Mouse (Mus musculus): ENCODE results near the gene Rwdd2a. TPM values are rescaled to one million over a fixed set of nuclear protein-coding genes. Genes with fewer than 3 reads are reported as not detected.
"Not testable (repeated sequence)": the region's sequence is repeated elsewhere in the genome, so short reads cannot be mapped to it uniquely, and the experiment has no call there.

The Rwdd2a gene
- polyA plus RNA-seq, 1 experiment: 1.4 TPM

DNA sequence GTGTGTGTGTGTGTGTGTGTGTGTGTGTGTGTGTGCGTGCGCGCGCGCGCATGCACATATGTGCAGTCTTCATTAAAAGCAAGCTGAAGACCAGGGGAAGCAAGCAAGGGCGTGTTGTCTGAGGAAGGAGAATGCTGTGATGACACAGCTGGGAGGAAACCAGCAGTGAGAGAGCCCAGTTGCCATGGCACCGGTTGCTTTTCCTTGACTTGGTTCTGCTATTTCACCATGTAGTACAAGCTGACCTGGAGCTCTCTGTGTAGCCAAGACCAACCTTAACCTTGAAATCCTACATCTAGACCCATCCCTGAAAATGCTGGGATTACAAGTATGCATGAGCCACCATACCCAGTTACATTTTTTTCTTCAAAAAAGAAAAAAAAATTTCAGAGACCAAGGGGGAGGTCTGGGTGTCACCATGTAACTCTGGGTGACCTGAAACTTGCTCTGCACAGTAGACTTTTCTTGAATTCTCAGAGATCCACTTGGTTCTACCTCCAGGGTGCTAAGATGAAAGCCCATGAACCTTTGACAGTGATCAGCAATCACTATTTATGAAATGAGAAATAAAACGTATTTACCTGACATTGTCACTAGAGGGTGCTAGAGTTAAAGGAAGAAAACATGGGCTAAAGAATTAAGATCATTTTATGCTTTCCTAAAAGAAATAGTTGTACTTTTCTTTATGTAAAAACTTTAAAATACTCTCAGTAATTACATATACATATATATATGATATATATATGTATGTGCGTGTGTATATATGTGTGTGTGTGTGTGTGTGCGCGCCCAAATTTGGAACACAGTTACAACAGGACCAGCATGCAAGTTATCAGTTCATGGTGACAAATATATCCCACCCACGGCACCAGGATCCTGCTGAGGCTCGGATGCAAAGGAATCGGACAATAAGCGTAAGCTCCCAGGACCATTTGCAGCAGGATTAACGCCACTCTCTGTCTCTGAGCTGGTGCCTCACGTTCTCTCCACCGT, 21.2 kb downstream of the Rwdd2a start:
- DNase-seq (ENCODE audit: low read depth): no peak

DNA sequence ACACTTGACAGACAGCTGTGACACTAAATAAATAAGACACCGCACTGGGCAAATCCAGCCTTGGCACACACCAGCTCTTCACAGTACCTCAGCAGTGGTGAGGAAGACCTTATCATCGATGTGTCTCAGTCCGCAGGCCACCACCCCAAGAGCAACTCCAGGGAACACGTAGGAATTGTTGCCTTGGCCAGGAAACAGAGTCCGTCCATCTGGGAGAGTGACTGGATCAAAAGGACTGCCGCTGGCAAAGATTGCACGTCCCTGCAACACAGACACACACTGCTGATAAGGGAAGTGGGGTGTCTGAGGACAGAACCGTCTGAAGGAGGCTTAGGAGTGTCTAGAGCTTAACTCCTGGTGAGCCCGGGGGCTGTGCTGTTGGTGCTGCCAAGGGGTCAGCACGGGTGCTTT, 22.6 kb downstream of the Rwdd2a start:
- DNase-seq (ENCODE audit: low read depth): not testable (repeated sequence)

DNA sequence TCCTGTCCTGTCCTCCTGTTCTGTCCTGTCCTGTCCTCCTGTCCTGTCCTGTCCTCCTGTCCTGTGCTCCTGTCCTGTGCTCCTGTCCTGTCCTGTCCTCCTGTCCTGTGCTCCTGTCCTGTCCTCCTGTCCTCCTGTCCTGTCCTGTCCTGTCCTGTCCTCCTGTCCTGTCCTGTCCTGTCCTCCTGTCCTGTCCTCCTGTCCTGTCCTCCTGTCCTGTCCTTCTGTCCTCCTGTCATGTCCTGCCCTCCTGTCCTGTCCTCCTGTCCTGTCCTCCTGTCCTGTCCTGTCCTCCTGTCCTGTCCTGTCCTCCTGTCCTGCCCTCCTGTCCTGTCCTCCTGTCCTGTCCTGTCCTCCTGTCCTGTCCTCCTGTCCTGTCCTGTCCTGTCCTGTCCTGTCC, 25.2 kb downstream of the Rwdd2a start:
- not testable (repeated sequence) for DNase-seq (ENCODE audit: low read depth)

DNA sequence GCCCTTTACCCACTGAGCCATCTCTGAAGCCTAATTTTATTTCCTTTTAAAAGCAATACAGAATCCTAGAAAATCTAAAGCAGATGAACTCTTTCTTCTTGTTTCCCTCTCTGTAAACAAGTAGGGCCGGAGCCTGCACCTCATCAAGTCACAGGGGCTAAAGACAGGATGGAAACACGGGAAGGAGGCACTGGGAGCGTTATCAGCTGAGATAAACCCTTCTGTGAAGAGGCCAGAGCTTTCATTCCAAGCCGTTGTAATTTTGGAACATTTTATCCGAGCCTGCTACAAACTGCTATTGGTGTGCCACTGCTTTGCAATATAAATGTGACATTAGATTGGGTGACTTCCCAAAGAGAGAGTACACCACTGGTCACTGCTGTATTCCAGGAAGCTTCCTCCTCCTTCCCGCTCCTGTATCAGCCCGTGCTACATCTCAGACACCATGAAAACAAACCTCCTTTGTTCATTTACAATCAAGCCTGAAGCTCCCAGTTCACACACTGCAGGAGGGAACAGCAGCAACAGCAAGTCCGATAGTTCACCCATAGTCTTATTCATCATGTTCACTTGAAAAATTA, 28.0 kb downstream of the Rwdd2a start:
- no peak for DNase-seq (ENCODE audit: low read depth)

DNA sequence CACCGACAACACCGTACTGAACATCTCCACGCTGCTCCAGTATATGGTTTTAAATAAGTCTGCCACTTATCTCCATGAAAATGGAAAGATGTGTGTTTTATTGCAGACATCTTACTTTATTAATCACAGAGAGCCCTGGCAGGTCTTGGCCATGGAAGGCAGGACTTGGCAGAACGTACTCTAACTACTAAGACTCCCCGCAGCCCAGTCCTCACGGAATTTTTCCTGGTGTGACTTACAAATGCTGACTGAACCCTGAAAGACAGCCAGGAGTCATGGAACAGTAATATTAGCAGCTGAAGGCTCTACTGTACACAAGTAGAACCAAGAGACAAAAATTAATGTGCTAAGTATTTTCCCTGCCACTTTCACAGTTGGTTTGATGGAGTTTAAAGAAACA, 34.0 kb downstream of the Rwdd2a start:
- no peak for DNase-seq (ENCODE audit: low read depth)

DNA sequence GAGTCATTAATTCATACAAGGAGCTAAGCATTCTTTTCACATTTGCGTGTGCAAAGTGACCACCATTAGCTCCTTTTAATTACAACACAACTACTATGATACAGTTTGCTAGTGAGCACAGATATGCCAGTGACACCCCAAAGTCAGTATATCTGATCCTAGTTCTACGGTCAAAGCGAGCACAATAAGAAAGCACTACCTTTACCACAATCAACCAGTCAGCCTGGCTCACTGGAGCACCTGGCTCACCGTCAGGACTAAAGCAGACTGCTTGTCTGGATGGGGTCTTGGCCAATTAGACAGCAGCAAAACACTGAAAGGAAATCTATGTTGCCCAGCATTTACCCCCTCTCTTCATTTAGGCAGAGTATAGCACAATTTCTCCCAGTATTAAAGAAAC, 40.3 kb downstream of the Rwdd2a start:
- no peak for DNase-seq (ENCODE audit: low read depth)

DNA sequence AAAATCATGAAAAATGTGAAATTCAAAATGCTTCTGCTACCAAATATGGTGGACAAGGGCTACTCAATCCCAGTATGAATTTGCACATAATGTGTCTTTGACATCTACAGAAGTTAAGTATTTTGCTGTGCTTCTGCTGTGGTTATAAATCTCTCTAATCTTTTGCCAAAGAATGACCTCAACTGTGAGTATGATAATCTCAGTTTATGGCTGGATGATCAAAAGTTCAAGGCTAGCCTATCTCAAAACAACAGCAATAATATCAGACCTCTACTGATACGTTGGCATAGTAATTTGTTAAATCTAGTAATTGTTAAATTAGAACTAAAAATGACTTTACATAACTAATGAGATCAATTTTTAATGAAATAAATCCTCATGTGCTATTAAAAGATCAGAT, 44.0 kb downstream of the Rwdd2a start:
- DNase-seq (ENCODE audit: low read depth): no peak

DNA sequence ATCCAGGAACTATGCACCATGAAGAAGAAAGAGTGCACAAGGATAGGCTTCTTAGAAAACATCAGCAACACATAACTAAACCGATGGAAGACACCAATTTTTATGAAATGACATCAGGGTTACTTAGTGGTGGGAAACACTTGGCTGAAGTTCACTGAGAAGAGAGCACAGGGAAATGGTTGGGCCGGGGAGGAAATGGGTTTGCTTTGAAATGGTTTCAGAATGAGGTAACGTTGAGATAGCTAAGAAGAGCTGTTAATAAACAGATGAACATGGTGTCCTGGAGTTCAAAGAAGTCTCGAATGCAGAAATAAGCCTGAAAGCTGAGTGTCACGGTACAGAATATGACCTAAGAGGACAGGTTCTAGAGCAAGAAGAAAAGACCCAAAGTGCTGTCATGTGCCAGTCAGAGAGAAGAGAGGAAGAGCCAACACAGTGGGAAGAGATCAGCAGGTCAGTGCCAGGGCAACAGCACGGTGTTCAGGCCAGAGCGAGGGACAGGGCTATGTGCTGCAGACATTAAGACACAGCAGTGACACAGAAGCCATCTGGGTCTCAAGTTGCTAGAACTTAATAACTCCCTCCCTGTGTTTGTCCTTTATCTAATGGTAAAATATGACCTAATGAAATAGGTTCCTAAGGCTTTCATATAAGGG, 46.2 kb downstream of the Rwdd2a start:
- DNase-seq (ENCODE audit: low read depth): no peak

DNA sequence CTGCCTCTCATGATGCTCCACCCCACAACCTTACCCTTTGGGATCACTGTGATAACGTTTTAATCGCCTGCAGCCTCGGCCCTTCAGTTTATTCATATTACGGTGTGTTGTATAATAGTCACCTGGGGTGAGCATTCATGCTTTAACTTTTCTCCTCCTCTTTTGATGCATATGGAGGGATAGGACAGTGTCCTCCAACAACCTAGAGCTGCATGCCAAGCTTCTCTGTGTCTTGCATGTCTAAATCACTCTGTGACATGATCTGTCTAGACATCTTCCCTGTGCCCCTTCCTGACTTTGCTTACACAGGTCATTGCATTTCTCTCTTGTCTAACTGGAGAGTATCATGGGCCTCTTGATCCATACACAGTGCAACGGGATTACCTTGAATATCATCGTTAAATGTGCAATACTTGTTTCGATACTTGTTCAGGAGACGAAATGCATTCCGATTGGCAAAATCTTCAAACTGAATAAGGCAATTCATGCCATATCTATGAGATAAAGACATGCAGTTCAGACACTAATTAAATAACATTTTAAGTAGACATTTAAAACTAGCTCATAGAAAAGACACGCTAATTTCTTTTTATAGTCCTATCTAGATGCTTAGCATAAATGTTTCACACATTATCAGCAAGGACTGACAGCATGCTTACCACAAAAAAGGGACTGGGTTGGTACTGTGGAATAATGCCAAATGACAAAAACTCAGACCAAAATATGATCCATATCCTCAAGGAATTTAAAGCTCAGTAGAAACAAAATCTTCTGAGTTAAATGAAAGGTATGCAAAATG, 47.7 kb downstream of the Rwdd2a start:
- DNase-seq (ENCODE audit: low read depth): no peak

DNA sequence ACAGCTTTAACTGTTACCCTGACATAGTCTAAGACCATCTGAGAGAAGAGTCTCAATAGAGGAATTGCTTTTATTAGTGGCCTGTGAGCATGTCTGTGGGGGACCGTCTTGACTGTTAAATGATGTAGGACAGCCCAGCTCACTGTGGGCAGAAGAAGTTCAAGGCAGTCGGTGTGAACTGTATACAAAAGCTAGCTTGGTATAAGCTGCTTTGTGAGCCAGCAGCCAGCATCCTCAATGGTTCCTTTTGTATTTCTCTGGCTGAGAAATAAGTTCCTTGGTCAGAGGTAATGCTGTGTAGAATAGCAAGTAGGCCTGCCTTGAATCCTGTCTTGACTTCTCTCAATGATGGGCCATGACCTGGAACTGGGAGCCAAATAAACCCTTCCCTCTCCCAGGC, 50.3 kb downstream of the Rwdd2a start:
- no peak for DNase-seq (ENCODE audit: low read depth)

DNA sequence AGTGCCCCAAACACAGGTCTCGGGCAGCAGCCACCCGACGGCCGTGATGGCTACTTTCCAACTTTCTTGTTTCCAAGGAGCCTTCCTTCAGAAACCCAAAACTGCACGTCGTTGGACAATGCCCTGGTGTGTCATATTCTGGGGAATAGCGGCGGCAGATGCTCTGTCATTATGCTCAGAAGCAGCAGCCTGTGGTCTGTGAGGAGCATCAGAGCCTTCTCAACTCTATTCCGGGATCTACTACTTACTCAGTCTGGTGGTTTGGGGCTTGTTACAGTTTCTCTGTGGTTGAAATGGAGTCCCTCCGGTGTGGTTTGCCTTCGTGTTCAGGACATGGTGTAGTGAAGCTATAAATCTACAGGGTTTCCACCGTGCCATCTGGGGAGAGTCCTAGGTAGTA, 52.2 kb downstream of the Rwdd2a start:
- DNase-seq (ENCODE audit: low read depth): no peak

Other genes with a start within 250 kb of the Rwdd2a start
- gene Ube2cbp, start 107.0 kb upstream of the Rwdd2a start, polyA plus RNA-seq (2012; rRNA removed): 1.0 and 1.1 TPM in 2 replicates
- 11.6 and 14.9 TPM in 2 replicates for gene Dop1a, start 104.8 kb upstream of the Rwdd2a start, polyA plus RNA-seq (2012; rRNA removed)
- 12.7 and 16.1 TPM in 2 replicates for gene Pgm3, start 149 bp upstream of the Rwdd2a start, polyA plus RNA-seq (2012; rRNA removed)
- 99.1 and 207 TPM in 2 replicates for gene Me1, start 124.0 kb downstream of the Rwdd2a start, polyA plus RNA-seq (2012; rRNA removed)
- gene Prss35, start 171.7 kb downstream of the Rwdd2a start, polyA plus RNA-seq (2012; rRNA removed): 0.08 and 0.19 TPM in 2 replicates

Measured in gonadal fat pad, adult 2 months (tissue).